Mouse (Mus musculus): ENCODE results near the gene Usp33. TPM values are rescaled to one million over a fixed set of nuclear protein-coding genes. Genes with fewer than 3 reads are reported as not detected.

Usp33 gene
- total and polyA plus RNA-seq, 3 experiments = 14.0 to 99.7 (median 87.8) TPM

GRCm38 (mm10) chr3:152339862-152340557 lies 6.3 kb upstream of the Usp33 start, which contains the start of gene Miga1:
TSS of gene Miga1 (minus strand) at chr3:152340407.
- peak; percentile 70 for DNase-seq

GRCm38 (mm10) chr3:152342961-152343517 lies 3.2 kb upstream of the Usp33 start:
- DNase-seq = no peak

GRCm38 (mm10) chr3:152346633-152347141 lies 409 bp downstream of the Usp33 start:
- peak; percentile 70 for DNase-seq

- DNase-seq = peak; percentile 13
These were observed 949 bp downstream of the Usp33 start for GRCm38 (mm10) chr3:152347227-152347626.

- peak; percentile 43 for DNase-seq
These were observed 1.9 kb downstream of the Usp33 start for GRCm38 (mm10) chr3:152348011-152348830.

GRCm38 (mm10) chr3:152350431-152350830 lies 4.2 kb downstream of the Usp33 start:
- DNase-seq = no peak

GRCm38 (mm10) chr3:152350966-152351365 lies 4.7 kb downstream of the Usp33 start:
- peak; percentile 10 for DNase-seq

GRCm38 (mm10) chr3:152352289-152352688 lies 6.0 kb downstream of the Usp33 start:
- DNase-seq = no peak

GRCm38 (mm10) chr3:152353434-152354177 lies 7.3 kb downstream of the Usp33 start:
- DNase-seq = no peak

GRCm38 (mm10) chr3:152355361-152355760 lies 9.1 kb downstream of the Usp33 start:
- peak; percentile 75 for DNase-seq

GRCm38 (mm10) chr3:152356751-152357150 lies 10.5 kb downstream of the Usp33 start:
- DNase-seq = no peak

- DNase-seq = no peak
These were observed 12.9 kb downstream of the Usp33 start for GRCm38 (mm10) chr3:152359151-152359550.

- no peak for DNase-seq
These were observed 17.9 kb downstream of the Usp33 start for GRCm38 (mm10) chr3:152364181-152364580.

GRCm38 (mm10) chr3:152376063-152376462 lies 29.8 kb downstream of the Usp33 start:
- DNase-seq = no peak

GRCm38 (mm10) chr3:152384106-152384505 lies 37.8 kb downstream of the Usp33 start:
- DNase-seq = no peak

- peak; percentile 96 for DNase-seq
These were observed 49.3 kb downstream of the Usp33 start, which contains the start of gene Zzz3 for GRCm38 (mm10) chr3:152395350-152396277. TSS of gene Zzz3 (plus strand) at chr3:152395473.

GRCm38 (mm10) chr3:152396278-152396987 lies 50.2 kb downstream of the Usp33 start:
- peak; percentile 97 for DNase-seq

- DNase-seq = no peak
These were observed 50.7 kb downstream of the Usp33 start for GRCm38 (mm10) chr3:152396988-152397314.

GRCm38 (mm10) chr3:152397335-152397940 lies 51.2 kb downstream of the Usp33 start:
- DNase-seq = no peak

- no peak for DNase-seq
These were observed 54.2 kb downstream of the Usp33 start for GRCm38 (mm10) chr3:152400441-152400840.

Data from adrenal gland, adult 2 months (tissue).